Mouse (Mus musculus): ENCODE results near the gene Fbxo17. TPM values are rescaled to one million over a fixed set of nuclear protein-coding genes. Genes with fewer than 3 reads are reported as not detected.

The Fbxo17 gene
- polyA plus RNA-seq, 1 experiment from 2014 or later, result 6.3 TPM

DNA sequence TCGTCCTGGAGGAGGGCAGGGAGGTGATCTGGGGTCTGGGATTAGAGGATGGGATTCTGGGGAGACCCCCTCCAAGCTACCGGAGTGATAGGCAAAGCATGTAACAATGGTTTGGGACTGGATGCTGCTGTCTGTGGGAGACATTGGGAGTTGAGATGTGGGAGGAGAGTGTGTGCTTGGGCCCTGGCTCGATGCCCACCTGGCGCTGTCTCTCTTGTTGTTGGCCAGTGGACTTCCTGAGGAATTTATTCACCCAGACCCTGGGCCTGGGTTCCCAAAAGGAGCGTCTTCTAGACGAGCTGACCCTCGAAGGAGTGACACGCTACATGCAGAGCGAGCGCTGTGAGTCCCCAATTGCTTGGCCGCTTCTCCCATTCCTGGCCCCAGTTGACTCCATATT is 55.3 kb downstream of the Fbxo17 start:
- no peak overlapping the region for H3K9ac ChIP-seq
- H3K4me3 ChIP-seq, result no peak overlapping the region
- no peak for ATAC-seq (ENCODE audit: low read depth)
- H3K4me2 ChIP-seq, result no peak overlapping the region
- H3K4me1 ChIP-seq (replicated peaks), result peaks cover 33% of the 10 kb centered on the region
- no peak overlapping the region for H3K27ac ChIP-seq (replicated peaks)
- H3K36me3 ChIP-seq, result peaks cover 26% of the 10 kb centered on the region
- WGBS, result 94% methylated on average over 11 of the region's 11 CpGs
- H3K27me3 ChIP-seq, result no peaks in the 10 kb centered on the region
- no peaks in the 10 kb centered on the region for H3K9me3 ChIP-seq

DNA sequence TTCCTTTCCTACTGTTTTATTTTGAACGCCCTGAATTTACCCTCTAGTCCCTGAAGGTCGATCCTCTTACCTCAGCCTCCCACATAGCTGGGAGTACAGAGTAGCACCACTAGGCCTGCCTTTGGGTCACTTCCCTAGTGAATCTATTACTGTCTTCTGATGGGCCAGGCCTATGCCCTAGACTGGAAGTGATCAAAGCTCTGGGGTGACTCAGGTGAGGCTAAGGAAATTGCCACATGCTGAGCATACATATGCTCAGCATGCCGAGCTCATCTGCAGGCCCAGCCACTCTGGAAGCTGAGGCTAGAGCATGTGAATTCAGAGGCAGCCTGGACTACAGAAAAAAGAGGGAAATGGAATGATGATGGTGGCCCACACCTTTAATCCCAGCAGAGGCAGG is 56.6 kb downstream of the Fbxo17 start:
- H3K9ac ChIP-seq, result no peak overlapping the region

DNA sequence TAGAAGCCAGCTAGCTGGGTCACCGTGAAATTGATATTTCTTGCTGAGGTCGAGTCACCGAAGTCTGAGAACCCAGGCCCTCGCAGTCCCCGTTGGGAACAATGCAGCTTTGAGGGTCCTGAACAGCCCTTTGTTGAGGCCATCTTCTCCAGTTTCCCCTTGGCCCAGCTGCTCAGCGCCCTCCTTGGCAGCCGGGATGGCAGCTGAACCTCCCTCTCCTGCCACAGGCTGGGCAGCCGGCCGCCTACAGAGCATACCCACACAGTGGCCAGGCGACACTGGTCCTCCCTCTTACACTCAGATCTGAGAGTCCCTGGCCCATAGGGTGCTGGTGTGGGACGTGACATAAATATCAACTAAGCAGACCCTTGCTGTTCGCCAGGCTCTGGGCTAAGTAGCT is 57.6 kb downstream of the Fbxo17 start:
- Histone ChIP-seq H3K27ac (replicated peaks) (peak overlapping the region; percentile 61), H3K9me3 (no peaks in the 10 kb centered on the region), H3K4me1 (replicated peaks) (peaks cover 11% of the 10 kb centered on the region), H3K9ac (0 out of 2 replicates have a peak overlapping the region, but pooled peaks have one; percentile 26), H3K36me3 (peaks cover 36% of the 10 kb centered on the region), H3K27me3 (no peaks in the 10 kb centered on the region), H3K4me2 (no peak overlapping the region), H3K4me3 (no peak overlapping the region)
- ATAC-seq (ENCODE audit: low read depth), result peak; percentile 66
- 42% methylated on average over 12 of the region's 12 CpGs for WGBS

More for the DNA sequence above, 56.6 kb downstream of the Fbxo17 start:
- 0 out of 2 replicates have a peak overlapping the region, but pooled peaks have one; percentile 61 for H3K27ac ChIP-seq (replicated peaks)
- H3K27me3 ChIP-seq, result no peaks in the 10 kb centered on the region
- no peak for ATAC-seq (ENCODE audit: low read depth)
- 85% methylated on average over 3 of the region's 3 CpGs for WGBS
- H3K4me3 ChIP-seq, result no peak overlapping the region
- no peak overlapping the region for H3K4me2 ChIP-seq
- H3K4me1 ChIP-seq (replicated peaks), result peaks cover 21% of the 10 kb centered on the region
- H3K9me3 ChIP-seq, result no peaks in the 10 kb centered on the region
- peaks cover 36% of the 10 kb centered on the region for H3K36me3 ChIP-seq

DNA sequence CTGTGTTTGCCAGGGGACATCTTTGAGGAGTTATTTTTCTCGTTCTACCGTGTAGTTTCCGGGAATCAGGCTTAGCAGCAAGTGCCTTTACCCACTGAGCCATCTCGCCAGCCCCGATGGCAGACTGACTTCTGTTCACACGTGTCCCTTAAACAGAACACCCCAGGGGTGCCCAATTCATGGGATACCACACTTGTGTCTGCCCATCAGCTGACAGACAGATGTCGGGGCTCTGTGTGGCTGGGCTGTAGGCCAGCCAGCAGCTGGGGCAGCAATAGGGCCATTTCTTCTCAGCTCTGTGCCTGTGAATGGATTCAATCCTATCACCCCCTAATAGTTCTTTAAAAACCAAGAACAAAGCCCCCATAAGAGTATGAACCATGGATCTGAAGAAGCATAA is 58.5 kb downstream of the Fbxo17 start:
- Histone ChIP-seq H3K36me3 (peaks cover 36% of the 10 kb centered on the region), H3K27ac (replicated peaks) (no peak overlapping the region; the same call in 1 of the 2 replicates), H3K9ac (no peak overlapping the region), H3K4me1 (replicated peaks) (peaks cover 8% of the 10 kb centered on the region), H3K4me2 (no peak overlapping the region), H3K4me3 (no peak overlapping the region), H3K9me3 (no peaks in the 10 kb centered on the region), H3K27me3 (no peaks in the 10 kb centered on the region)
- ATAC-seq (ENCODE audit: low read depth), result no peak
- 75% methylated on average over 7 of the region's 7 CpGs for WGBS

DNA sequence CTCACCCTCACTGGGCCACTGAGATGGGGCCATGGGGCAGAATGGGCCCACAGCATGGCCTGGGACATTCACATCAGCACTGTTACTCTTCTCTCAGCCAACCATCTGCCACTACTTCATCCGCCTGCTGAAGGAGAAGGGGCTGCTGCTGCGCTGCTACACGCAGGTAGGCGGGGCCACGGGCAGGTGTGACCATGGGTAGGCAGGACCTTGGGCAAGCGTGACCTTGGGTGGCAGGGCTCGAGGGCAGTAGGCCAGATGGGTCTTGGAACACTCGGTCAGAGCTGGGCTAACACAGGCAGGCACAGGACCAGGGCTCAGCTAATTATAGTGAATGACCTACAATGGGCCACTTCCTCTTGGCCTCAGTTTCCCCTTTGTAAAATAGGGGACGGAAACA is 62.2 kb downstream of the Fbxo17 start:
- Histone ChIP-seq H3K9me3 (no peaks in the 10 kb centered on the region), H3K4me1 (replicated peaks) (peaks cover 13% of the 10 kb centered on the region), H3K27me3 (no peaks in the 10 kb centered on the region), H3K4me2 (no peak overlapping the region), H3K27ac (replicated peaks) (no peak overlapping the region), H3K9ac (no peak overlapping the region), H3K4me3 (no peak overlapping the region), H3K36me3 (peaks cover 39% of the 10 kb centered on the region)
- 85% methylated on average over 9 of the region's 9 CpGs for WGBS
- ATAC-seq (ENCODE audit: low read depth), result no peak

GRCm38 (mm10) chr7:28780067-28780658 is 63.6 kb downstream of the Fbxo17 start:
- ATAC-seq (ENCODE audit: low read depth), result peak; percentile 48; the same call in 1 of the 2 replicates
- no peak overlapping the region for H3K4me2 ChIP-seq
- no peak overlapping the region for H3K4me3 ChIP-seq
- peaks cover 6% of the 10 kb centered on the region for H3K4me1 ChIP-seq (replicated peaks)
- H3K9ac ChIP-seq, result 0 out of 2 replicates have a peak overlapping the region, but pooled peaks have one; percentile 1
- no peaks in the 10 kb centered on the region for H3K9me3 ChIP-seq
- H3K27ac ChIP-seq (replicated peaks), result no peak overlapping the region; the same call in 1 of the 2 replicates
- H3K27me3 ChIP-seq, result no peaks in the 10 kb centered on the region
- 47% methylated on average over 6 of the region's 6 CpGs for WGBS
- peaks cover 41% of the 10 kb centered on the region for H3K36me3 ChIP-seq

GRCm38 (mm10) chr7:28780857-28781256 is 64.3 kb downstream of the Fbxo17 start:
- Histone ChIP-seq H3K4me1 (replicated peaks) (peaks cover 6% of the 10 kb centered on the region), H3K4me3 (no peak overlapping the region), H3K9me3 (no peaks in the 10 kb centered on the region), H3K27me3 (no peaks in the 10 kb centered on the region), H3K36me3 (peaks cover 48% of the 10 kb centered on the region), H3K27ac (replicated peaks) (no peak overlapping the region; the same call in 1 of the 2 replicates), H3K4me2 (no peak overlapping the region), H3K9ac (0 out of 2 replicates have a peak overlapping the region, but pooled peaks have one; percentile 1)
- no peak for ATAC-seq (ENCODE audit: low read depth)
- 87% methylated on average over 7 of the region's 7 CpGs for WGBS

GRCm38 (mm10) chr7:28781261-28781663 is 64.7 kb downstream of the Fbxo17 start:
- no peaks in the 10 kb centered on the region for H3K9me3 ChIP-seq
- peaks cover 51% of the 10 kb centered on the region for H3K36me3 ChIP-seq
- peaks cover 6% of the 10 kb centered on the region for H3K4me1 ChIP-seq (replicated peaks)
- H3K4me2 ChIP-seq, result no peak overlapping the region
- H3K9ac ChIP-seq, result no peak overlapping the region
- no peaks in the 10 kb centered on the region for H3K27me3 ChIP-seq
- no peak for ATAC-seq (ENCODE audit: low read depth)
- no peak overlapping the region for H3K27ac ChIP-seq (replicated peaks)
- no peak overlapping the region for H3K4me3 ChIP-seq
- WGBS, result 93% methylated on average over 8 of the region's 8 CpGs

GRCm38 (mm10) chr7:28785161-28785560 is 68.6 kb downstream of the Fbxo17 start:
- H3K9me3 ChIP-seq, result no peaks in the 10 kb centered on the region
- WGBS, result 71% methylated on average over 5 of the region's 5 CpGs

More at GRCm38 (mm10) chr7:28785161-28785560, 68.6 kb downstream of the Fbxo17 start:
- peaks cover 4% of the 10 kb centered on the region for H3K4me1 ChIP-seq (replicated peaks)
- H3K36me3 ChIP-seq, result peaks cover 53% of the 10 kb centered on the region
- no peak overlapping the region for H3K4me2 ChIP-seq
- H3K27ac ChIP-seq (replicated peaks), result no peak overlapping the region
- H3K4me3 ChIP-seq, result no peak overlapping the region
- H3K27me3 ChIP-seq, result no peaks in the 10 kb centered on the region
- H3K9ac ChIP-seq, result no peak overlapping the region
- no peak for ATAC-seq (ENCODE audit: low read depth)

Other genes with a start within 250 kb of the Fbxo17 start
- not detected in 2 replicates for gene Ifnl2, start 206.3 kb upstream of the Fbxo17 start, polyA plus RNA-seq (2015; fragmentation: Nextera tagmentation; extraction: Ambion mirVana)
- gene Ifnl3, start 194.0 kb upstream of the Fbxo17 start, polyA plus RNA-seq (2015; fragmentation: Nextera tagmentation; extraction: Ambion mirVana), result not detected in 2 replicates
- gene Sycn, start 175.9 kb upstream of the Fbxo17 start, polyA plus RNA-seq (2015; fragmentation: Nextera tagmentation; extraction: Ambion mirVana), result not detected in 2 replicates
- not detected in 2 replicates for gene Nccrp1, start 169.6 kb upstream of the Fbxo17 start, polyA plus RNA-seq (2015; fragmentation: Nextera tagmentation; extraction: Ambion mirVana)
- 25.6 and 26.9 TPM in 2 replicates for gene Samd4b, start 118.7 kb upstream of the Fbxo17 start, polyA plus RNA-seq (2015; fragmentation: Nextera tagmentation; extraction: Ambion mirVana)
- gene Pak4, start 118.6 kb upstream of the Fbxo17 start, polyA plus RNA-seq (2015; fragmentation: Nextera tagmentation; extraction: Ambion mirVana), result 20.1 and 20.2 TPM in 2 replicates
- not detected in 2 replicates for gene Acp7, start 85.5 kb upstream of the Fbxo17 start, polyA plus RNA-seq (2015; fragmentation: Nextera tagmentation; extraction: Ambion mirVana)
- 4.8 and 6.5 TPM in 2 replicates for gene Fbxo27, start 24.0 kb upstream of the Fbxo17 start, polyA plus RNA-seq (2015; fragmentation: Nextera tagmentation; extraction: Ambion mirVana)
- 115 and 122 TPM in 2 replicates for gene Mrps12, start 25.0 kb downstream of the Fbxo17 start, polyA plus RNA-seq (2015; fragmentation: Nextera tagmentation; extraction: Ambion mirVana)
- gene Sars2, start 25.2 kb downstream of the Fbxo17 start, polyA plus RNA-seq (2015; fragmentation: Nextera tagmentation; extraction: Ambion mirVana), result 23.0 and 24.6 TPM in 2 replicates
- gene Ccer2, start 39.4 kb downstream of the Fbxo17 start, polyA plus RNA-seq (2015; fragmentation: Nextera tagmentation; extraction: Ambion mirVana), result 7.3 and 8.7 TPM in 2 replicates
- gene Sirt2, start 49.9 kb downstream of the Fbxo17 start, polyA plus RNA-seq (2015; fragmentation: Nextera tagmentation; extraction: Ambion mirVana), result 101 and 104 TPM in 2 replicates
- gene Nfkbib, start 50.7 kb downstream of the Fbxo17 start, polyA plus RNA-seq (2015; fragmentation: Nextera tagmentation; extraction: Ambion mirVana), result 63.4 and 67.7 TPM in 2 replicates
- 1.7 and 2.6 TPM in 2 replicates for gene Rinl, start 72.2 kb downstream of the Fbxo17 start, polyA plus RNA-seq (2015; fragmentation: Nextera tagmentation; extraction: Ambion mirVana)
- gene Hnrnpl, start 91.7 kb downstream of the Fbxo17 start, polyA plus RNA-seq (2015; fragmentation: Nextera tagmentation; extraction: Ambion mirVana), result 214 and 237 TPM in 2 replicates
- gene Ech1, start 108.4 kb downstream of the Fbxo17 start, polyA plus RNA-seq (2015; fragmentation: Nextera tagmentation; extraction: Ambion mirVana), result 88.7 and 98.1 TPM in 2 replicates
- 5.0 and 6.2 TPM in 2 replicates for gene Lgals4, start 117.0 kb downstream of the Fbxo17 start, polyA plus RNA-seq (2015; fragmentation: Nextera tagmentation; extraction: Ambion mirVana)
- gene Lgals7, start 147.0 kb downstream of the Fbxo17 start, polyA plus RNA-seq (2015; fragmentation: Nextera tagmentation; extraction: Ambion mirVana), result 4.5 and 6.1 TPM in 2 replicates
- 0.29 and 0.55 TPM in 2 replicates for gene Capn12, start 164.6 kb downstream of the Fbxo17 start, polyA plus RNA-seq (2015; fragmentation: Nextera tagmentation; extraction: Ambion mirVana)
- gene Actn4, start 245.5 kb downstream of the Fbxo17 start, polyA plus RNA-seq (2015; fragmentation: Nextera tagmentation; extraction: Ambion mirVana), result 142 and 147 TPM in 2 replicates